In genomic region chr2:30656711-30657555, GRCm38 (mm10) we compare ENCODE assay signal across 8 mouse cellular contexts.
A peak's percentile ranks its signal among the peaks of the same experiment; 100 is the strongest.
DNase-seq lines count a peak whose midpoint lies in the region; ATAC-seq and TF ChIP-seq lines count a peak whose summit lies in the region.

No protein-coding gene starts in this region.

- H3K4me3 ChIP-seq in testis, adult 2 months (ENCODE audit: control insufficient read depth, low read depth, low read length), result peak overlapping the region; percentile 86
- H3K4me3 ChIP-seq in hindbrain, embryonic 12.5 days, result no peak overlapping the region
- H3K4me3 ChIP-seq in limb, embryonic 15.5 days, result no peak overlapping the region
- H3K4me3 ChIP-seq in stomach, postnatal 0 days (ENCODE audit: low read depth, low read length), result no peak overlapping the region

- H3K9ac ChIP-seq in hindbrain, embryonic 12.5 days, result 0 out of 2 replicates have a peak overlapping the region, but pooled peaks have one; percentile 15
- H3K9ac ChIP-seq in limb, embryonic 15.5 days, result no peak overlapping the region
- H3K9ac ChIP-seq in stomach, postnatal 0 days (ENCODE audit: low read length), result no peak overlapping the region

- no peak for TF ChIP-seq EP300 in stomach, postnatal 0 days (optimal IDR thresholded peaks at IDR 0.05)

- no peaks in the 10 kb centered on the region for H3K27me3 ChIP-seq in testis, adult 2 months (ENCODE audit: control insufficient read depth, insufficient read depth, low read length)
- no peaks in the 10 kb centered on the region for H3K27me3 ChIP-seq in hindbrain, embryonic 12.5 days
- no peaks in the 10 kb centered on the region for H3K27me3 ChIP-seq in limb, embryonic 15.5 days
- no peaks in the 10 kb centered on the region for H3K27me3 ChIP-seq in stomach, postnatal 0 days (ENCODE audit: control insufficient read depth, insufficient read depth, low read length)

- peaks cover 34% of the 10 kb centered on the region for H3K4me1 ChIP-seq in testis, adult 2 months (ENCODE audit: control insufficient read depth, insufficient read depth, low read length)
- peaks cover 88% of the 10 kb centered on the region for H3K4me1 ChIP-seq in hindbrain, embryonic 12.5 days
- H3K4me1 ChIP-seq in limb, embryonic 15.5 days, result peaks cover 84% of the 10 kb centered on the region
- H3K4me1 ChIP-seq in stomach, postnatal 0 days (replicated peaks; ENCODE audit: control insufficient read depth, insufficient read depth), result peaks cover 9% of the 10 kb centered on the region; the same call in 1 of the 2 replicates

- WGBS in hindbrain, embryonic 12.5 days, result 48% methylated on average over 13 of the region's 13 CpGs
- 35% methylated on average over 13 of the region's 13 CpGs for WGBS in limb, embryonic 15.5 days
- 49% methylated on average over 13 of the region's 13 CpGs for WGBS in stomach, postnatal 0 days

- no peak for ATAC-seq in hindbrain, embryonic 12.5 days (ENCODE audit: low FRiP score)
- no peak for ATAC-seq in limb, embryonic 15.5 days (ENCODE audit: insufficient number of reproducible peaks, low FRiP score, low TSS enrichment, low read depth)
- no peak for ATAC-seq in stomach, postnatal 0 days (ENCODE audit: low FRiP score, low TSS enrichment)

- no peak for DNase-seq in testis, postnatal 14 days (ENCODE audit: low spot score)
- DNase-seq in stomach, postnatal 0 days (ENCODE audit: low spot score), result no peak
- no peak for DNase-seq in layer of hippocampus, postnatal 10 days (ENCODE audit: low spot score in 2 of 2)
- no peak for DNase-seq in lung, postnatal 25 days (ENCODE audit: low spot score)
- DNase-seq in right cerebral cortex, postnatal 14 days, result no peak

- no peaks in the 10 kb centered on the region for H3K36me3 ChIP-seq in testis, adult 2 months (ENCODE audit: control insufficient read depth, insufficient read depth, low read length)
- H3K36me3 ChIP-seq in hindbrain, embryonic 12.5 days, result no peaks in the 10 kb centered on the region
- H3K36me3 ChIP-seq in limb, embryonic 15.5 days, result no peaks in the 10 kb centered on the region
- H3K36me3 ChIP-seq in stomach, postnatal 0 days (ENCODE audit: control insufficient read depth, insufficient read depth, low read length), result no peaks in the 10 kb centered on the region

- H3K27ac ChIP-seq in testis, adult 2 months (ENCODE audit: control insufficient read depth, insufficient read depth, low read depth, low read length), result peak overlapping the region; percentile 85
- peak overlapping the region; percentile 100 for H3K27ac ChIP-seq in hindbrain, embryonic 12.5 days
- peak overlapping the region; percentile 98 for H3K27ac ChIP-seq in limb, embryonic 15.5 days
- H3K27ac ChIP-seq in stomach, postnatal 0 days (replicated peaks), result peak overlapping the region; percentile 97

- TF ChIP-seq POLR2A in testis, adult 2 months (IDR thresholded peaks at IDR 0.05; ENCODE audit: control insufficient read depth, low read depth, low read length), result no peak

- H3K9me3 ChIP-seq in hindbrain, embryonic 12.5 days (replicated peaks), result no peaks in the 10 kb centered on the region
- no peaks in the 10 kb centered on the region for H3K9me3 ChIP-seq in limb, embryonic 15.5 days
- H3K9me3 ChIP-seq in stomach, postnatal 0 days (ENCODE audit: control insufficient read depth, low read length), result no peaks in the 10 kb centered on the region

- no peak for TF ChIP-seq CTCF in testis, adult 2 months (IDR thresholded peaks at IDR 0.05; ENCODE audit: control insufficient read depth, insufficient read depth, insufficient replicate concordance, low read depth, low read length)
- TF ChIP-seq CTCF in stomach, postnatal 0 days (IDR thresholded peaks at IDR 0.05; ENCODE audit: low read depth), result no peak

- no peak overlapping the region for H3K4me2 ChIP-seq in hindbrain, embryonic 12.5 days (replicated peaks)
- 0 out of 2 replicates have a peak overlapping the region, but pooled peaks have one; percentile 89 for H3K4me2 ChIP-seq in limb, embryonic 15.5 days
- no peak overlapping the region for H3K4me2 ChIP-seq in stomach, postnatal 0 days (replicated peaks; ENCODE audit: low read depth)
